Mouse (Mus musculus): ENCODE data around the gene Setd3.
A peak's percentile ranks its signal among the peaks of the same experiment; 100 is the strongest.

GRCm38 (mm10) chr12:108121288-108121687 lies 57.8 kb downstream of the Setd3 start:
- TF ChIP-seq CTCF (IDR thresholded peaks at IDR 0.05; ENCODE audit: low read depth, low read length) (peak; percentile 62), TAL1 (conservative IDR thresholded peaks at IDR 0.05; ENCODE audit: low read depth, low read length) (no peak), GATA1 (IDR thresholded peaks at IDR 0.05; ENCODE audit: borderline replicate concordance, low read length) (no peak), POLR2AphosphoS5 (IDR thresholded peaks at IDR 0.05; ENCODE audit: insufficient replicate concordance, low read depth, low read length) (no peak)
